Mouse (Mus musculus): ENCODE measurements at regions not wholly inside any gene's neighbourhood (a gene's known extent, or its start where the extent isn't known, plus 50 kb on each side); places are given as distances from the start of the nearest gene placed in this dataset.

DNA sequence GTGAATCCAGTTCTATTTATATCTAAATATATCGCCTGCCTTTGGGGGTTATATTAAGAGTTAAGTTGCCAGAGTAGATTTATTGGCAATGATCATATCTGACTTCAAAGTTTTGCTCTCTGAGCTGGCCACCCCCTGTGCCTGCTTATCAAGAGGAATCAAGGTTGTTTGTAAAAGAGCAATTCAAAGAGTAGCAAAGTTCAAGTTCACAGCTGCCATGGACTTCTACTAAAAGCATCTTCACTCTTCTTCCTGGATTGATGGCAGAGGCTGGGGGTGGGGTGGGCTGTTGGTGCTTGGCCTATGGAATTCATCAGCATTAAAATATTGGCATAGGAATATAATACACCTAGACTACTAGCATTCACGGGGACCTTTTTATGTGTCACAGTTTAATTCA, 131.2 kb upstream of the Cxxc4 start:
- no peak for DNase-seq (ENCODE audit: low spot score in 2 of 2)

DNA sequence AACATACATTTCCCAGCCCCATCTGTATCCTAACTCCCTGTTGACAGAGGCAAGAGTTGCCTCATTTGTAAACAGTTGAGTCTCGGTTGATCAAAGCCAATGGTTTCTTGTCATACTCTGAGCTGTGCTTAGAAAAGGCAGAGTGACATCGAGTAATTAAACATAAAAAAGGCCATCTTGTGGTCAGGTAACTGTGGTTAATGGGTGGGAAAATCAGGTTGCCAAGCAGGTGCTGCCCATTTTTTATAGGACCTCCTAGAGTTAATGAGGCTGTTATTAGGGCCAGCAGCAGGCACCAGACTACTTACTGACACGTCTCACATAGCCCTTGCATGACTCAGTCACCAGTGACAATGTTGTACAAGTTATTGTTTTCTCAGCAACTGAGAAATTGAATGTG, 130.7 kb upstream of the Cxxc4 start:
- no peak for DNase-seq (ENCODE audit: low spot score in 2 of 2)

GRCm38 (mm10) chr3:134114501-134114900, 121.8 kb upstream of the Cxxc4 start:
- no peak for DNase-seq (ENCODE audit: low spot score in 2 of 2)

- DNase-seq (ENCODE audit: low spot score in 2 of 2): no peak
These were observed 121.3 kb upstream of the Cxxc4 start for GRCm38 (mm10) chr3:134115007-134115406.

DNA sequence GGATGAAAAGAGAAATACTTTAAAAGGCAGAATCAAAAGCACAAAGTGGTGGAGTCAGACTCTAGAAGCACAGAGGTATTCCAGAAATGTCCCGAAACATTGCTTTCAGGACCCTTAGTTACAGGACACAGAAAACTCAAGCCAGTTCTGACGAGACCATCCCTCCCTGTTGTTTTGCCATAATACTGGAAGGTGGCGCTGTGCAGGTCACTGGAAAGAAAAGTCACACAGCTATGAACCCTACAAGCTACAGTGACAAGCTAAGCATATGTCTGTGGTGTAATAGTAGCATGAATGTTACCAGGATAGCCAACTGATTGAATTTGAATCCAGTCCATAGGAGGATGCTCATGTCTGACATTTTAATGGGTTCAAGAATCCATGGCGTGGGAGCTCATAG, 117.4 kb upstream of the Cxxc4 start:
- no peak for DNase-seq (ENCODE audit: low spot score in 2 of 2)

- DNase-seq (ENCODE audit: low spot score in 2 of 2): no peak
These were observed 111.3 kb upstream of the Cxxc4 start for GRCm38 (mm10) chr3:134124982-134125381.

DNA sequence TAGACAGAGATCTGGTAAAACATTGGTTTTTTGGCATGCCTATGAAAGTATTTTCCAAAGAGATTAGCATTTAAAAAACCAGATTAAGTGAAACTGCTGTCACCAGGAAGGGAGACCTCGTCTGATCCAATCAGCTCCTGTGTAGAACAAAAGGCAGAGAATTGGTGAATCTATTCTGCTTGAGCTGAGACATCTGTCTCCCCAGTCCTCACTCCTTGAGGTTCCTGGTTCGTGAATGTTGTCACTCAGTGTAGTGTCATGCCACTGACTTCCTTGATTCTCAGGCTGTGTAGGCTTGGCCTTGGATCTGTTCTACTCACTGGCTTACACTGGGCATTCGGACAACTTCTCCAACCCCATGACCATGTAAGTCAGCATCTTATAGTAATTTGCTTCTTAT, 105.9 kb upstream of the Cxxc4 start:
- DNase-seq (ENCODE audit: low spot score in 2 of 2): no peak

GRCm38 (mm10) chr3:134145251-134145650, 91.0 kb upstream of the Cxxc4 start:
- no peak for DNase-seq (ENCODE audit: low spot score in 2 of 2)

GRCm38 (mm10) chr3:134145935-134146334, 90.3 kb upstream of the Cxxc4 start:
- no peak for DNase-seq (ENCODE audit: low spot score in 2 of 2)

DNA sequence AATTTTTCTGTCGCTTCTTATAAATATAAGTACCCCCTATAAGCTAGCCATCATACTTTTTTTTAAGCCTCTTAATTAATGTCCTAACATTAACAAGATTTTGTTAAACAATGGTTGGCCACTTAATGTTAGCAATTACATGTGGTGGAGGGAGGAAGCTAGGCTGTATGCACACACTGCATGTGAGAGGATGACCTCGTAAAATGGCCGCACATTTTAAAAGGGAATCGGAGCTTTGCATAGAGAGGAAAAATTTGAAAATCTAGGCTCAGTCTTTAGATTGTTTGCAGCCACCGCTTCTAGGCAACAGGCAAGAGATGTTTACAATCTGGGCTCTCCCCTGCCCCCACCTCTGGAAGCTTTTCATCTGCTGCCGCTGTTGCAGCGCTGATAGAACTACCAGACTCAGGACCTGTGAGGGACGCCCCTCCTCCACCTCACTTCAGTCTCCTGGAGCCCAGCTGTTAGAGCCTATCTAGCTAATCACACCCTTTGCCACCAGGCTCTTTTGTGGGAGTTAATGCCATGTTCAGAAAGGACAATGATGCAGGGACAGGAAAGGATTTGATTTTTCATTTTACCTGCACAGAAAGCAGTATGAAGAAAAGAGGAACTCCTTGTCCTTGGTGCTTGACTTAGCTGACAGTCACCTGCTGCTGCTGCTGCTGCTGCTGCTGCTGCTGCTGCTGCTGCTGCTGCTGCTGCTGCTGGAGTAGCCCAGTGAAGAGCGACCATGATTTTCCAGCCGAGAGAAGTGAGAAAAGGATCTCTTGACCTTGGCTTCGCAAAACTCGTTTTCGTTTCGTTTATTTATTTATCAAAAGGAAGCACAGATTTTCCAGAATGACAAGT, 89.7 kb upstream of the Cxxc4 start:
- peak; percentile 22 to 32 for DNase-seq (ENCODE audit: low spot score in 2 of 2)

DNA sequence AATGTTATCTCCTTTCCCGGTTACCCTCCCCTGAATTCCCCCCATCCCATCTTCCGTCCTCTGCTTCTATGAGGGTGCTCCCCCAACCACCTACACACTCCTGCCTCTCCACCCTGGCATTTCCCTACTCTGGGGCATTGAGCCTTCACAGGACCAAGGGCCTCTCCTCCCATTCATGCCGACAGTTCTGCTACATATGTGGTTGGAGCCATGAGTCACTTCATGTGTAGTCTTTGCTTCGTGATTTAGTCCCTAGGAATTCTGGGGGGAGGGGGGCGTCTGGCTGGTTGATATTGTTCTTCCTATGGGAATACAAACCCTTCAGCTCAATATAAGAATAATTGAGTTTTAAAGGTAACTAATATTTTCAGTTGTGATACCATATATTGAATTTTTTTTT, 74.0 kb upstream of the Cxxc4 start:
- no peak for DNase-seq (ENCODE audit: low spot score in 2 of 2)

DNA sequence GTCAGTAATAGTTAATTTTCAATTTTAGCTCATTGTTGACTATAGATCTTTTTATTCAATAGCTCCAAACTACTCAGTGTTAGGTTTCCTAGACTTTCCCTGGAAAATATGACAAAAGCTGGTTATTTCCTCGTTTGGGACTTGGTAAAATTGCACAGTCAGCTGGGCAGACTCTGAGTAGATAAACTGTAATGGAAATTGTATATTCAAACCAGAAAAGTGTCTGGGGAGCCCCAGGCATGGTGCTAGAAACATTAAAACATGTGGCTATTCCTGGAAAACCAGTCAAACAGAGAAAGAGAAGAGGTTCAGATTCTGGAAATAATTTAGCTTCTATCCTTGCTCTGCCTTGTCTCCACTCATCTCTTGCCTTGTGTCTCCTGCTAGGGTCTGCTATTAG, 66.4 kb upstream of the Cxxc4 start:
- DNase-seq (ENCODE audit: low spot score in 2 of 2): no peak

- DNase-seq (ENCODE audit: low spot score in 2 of 2): no peak
These were observed 63.9 kb upstream of the Cxxc4 start for GRCm38 (mm10) chr3:134172357-134172756.

DNA sequence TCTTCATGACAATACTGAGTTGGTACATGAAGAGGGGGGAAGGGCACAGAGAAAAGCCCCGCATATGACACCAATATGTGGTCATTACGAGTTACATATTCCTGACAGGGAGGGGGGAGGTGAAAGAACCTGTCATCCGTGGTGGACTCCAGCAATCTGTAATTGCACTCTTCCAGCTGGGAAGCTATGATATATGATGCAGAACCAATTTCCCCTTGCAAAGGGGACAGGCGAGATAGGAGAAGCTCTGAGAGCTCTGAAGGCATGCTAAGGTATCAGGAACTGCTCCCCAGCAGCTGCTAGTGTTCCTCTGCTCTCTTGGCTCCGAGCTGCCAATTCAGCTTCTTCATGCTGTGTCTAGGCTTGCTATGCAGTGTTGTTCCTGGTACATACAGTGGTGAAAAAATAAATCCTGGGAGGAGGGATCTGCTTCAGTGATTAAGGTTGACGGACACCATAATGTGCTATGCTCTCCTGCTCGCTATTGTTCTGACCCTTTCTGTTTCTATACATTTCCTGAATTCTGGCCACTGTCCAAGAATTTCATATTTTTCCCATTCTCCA, 57.7 kb upstream of the Cxxc4 start:
- no peak for DNase-seq (ENCODE audit: low spot score in 2 of 2)

GRCm38 (mm10) chr3:134184042-134184441, 52.2 kb upstream of the Cxxc4 start:
- no peak for DNase-seq (ENCODE audit: low spot score in 2 of 2)

Data from frontal cortex, postnatal 14 days (tissue).